Mouse (Mus musculus) adrenal gland, postnatal 4 days (tissue): ENCODE data around the gene Pls1. TPM values are rescaled to one million over a fixed set of nuclear protein-coding genes. Genes with fewer than 3 reads are reported as not detected.

Source experiments
- DNase-seq, 2 experiments: peaks; one replicate each; pipeline ENCODE4 v3.0.0; 2021 to 2022; ENCODE audit warnings: low spot score in 2 of 2, mixed read lengths in 2 of 2
- total RNA-seq, 2 experiments: library from RNA; stranded (reverse); gene quantifications; 2 replicates each; pipeline ENCODE4 v1.2.3; 2021

The Pls1 gene
- total RNA-seq, 2 experiments from 2014 or later: 8.2 to 9.9 TPM

DNA sequence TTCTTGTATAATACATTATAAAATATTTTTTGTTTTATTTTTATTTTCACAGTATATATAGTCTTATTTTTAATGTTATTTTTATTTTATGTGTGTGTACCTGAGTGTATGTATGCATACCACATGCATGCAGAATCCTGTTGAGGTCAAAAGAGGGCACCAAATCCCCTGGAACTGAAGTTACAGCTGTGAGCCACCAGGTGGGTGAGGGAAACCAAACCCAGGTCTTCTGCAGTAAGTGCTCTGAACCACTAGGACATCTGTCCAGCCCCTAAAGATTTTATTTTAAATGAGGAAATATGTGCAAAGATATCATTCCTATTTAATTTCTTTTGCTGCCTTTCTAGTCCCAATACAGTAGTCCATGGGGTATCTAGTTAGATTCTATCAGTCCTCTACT is 136.2 kb downstream of the Pls1 start:
- DNase-seq: no peak

DNA sequence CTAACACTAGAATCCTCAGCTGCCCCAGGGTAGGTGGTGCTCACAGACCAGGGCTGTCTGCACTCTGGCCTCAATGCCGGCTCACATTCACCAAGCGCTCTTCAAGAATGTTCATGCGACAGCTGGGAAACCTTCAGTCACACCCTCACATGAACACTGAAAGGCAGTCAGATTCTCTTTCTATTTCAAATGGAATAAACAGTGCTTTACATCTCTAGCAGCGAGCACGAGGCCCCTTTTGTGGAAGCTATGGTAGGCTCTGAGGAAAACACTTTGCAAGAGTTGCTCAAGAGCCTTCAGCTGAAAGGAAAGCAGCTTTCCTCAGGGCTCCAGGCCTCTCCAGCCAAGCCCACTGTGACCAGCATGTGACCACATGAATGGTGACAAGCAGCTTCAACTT is 139.7 kb downstream of the Pls1 start:
- no peak for DNase-seq

DNA sequence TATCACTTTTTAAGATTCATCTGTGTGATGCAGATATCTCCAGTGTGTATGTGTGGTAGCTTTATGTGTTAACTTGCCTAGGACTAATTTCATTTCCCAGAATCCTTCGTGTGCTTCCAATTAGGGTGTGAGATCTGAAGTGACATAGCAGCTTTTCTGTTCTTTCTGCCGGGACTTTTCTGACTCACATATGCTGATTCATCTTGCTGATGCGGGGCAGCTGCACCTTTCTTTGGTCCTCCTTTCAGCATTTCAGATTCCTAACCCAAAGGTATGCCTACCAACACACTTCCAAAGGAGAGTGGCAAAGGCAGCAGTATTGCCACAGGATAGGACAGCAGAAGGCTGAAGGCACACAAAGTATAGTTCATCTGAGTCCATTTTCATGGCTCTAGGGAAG is 141.0 kb downstream of the Pls1 start:
- DNase-seq: no peak

Other genes with a start within 250 kb of the Pls1 start
- gene Pcolce2, start 207.7 kb downstream of the Pls1 start, total RNA-seq: 1 to 10 TPM; 1.8 to 2.3 TPM
- 1 to 10 TPM; 6.0 to 6.6 TPM for gene Trpc1, start 94.9 kb downstream of the Pls1 start, total RNA-seq
- 10 to 100 TPM; 21.9 to 24.3 TPM for gene Atr, start 12.3 kb upstream of the Pls1 start, total RNA-seq
- gene Xrn1, start 109.4 kb upstream of the Pls1 start, total RNA-seq: 10 to 100 TPM; 33.6 to 36.6 TPM